Mouse (Mus musculus) left cerebral cortex, adult 2 months (tissue): ENCODE measurements at regions not wholly inside any gene's neighbourhood (a gene's known extent, or its start where the extent isn't known, plus 50 kb on each side); places are given as distances from the start of the nearest gene placed in this dataset.
A peak's percentile ranks its signal among the peaks of the same experiment; 100 is the strongest.

Experiments used
- DNase-seq, 2 experiments: peaks; one replicate each; pipeline ENCODE4 v3.0.0; 2021 to 2022; ENCODE audit warnings: low spot score in 2 of 2, mixed read lengths in 1 of 2; ENCODE audit errors: extremely low spot score in 1 of 2
- H3K27ac ChIP-seq: fragments of 200-600 bp; 2 replicates; pipeline ENCODE4 v1.8.1; 2022
- H3K4me3 ChIP-seq: fragments of 200-600 bp; 2 replicates; pipeline ENCODE4 v1.8.1; 2022
- CTCF ChIP-seq: fragments of 200-600 bp; IDR thresholded peaks from 2 replicates; pipeline ENCODE4 v1.8.1; 2022; ENCODE audit warnings: antibody characterized with exemption, mild to moderate bottlenecking, moderate library complexity
- intact Hi-C: fragments of 180-260 bp; cut with DNase I; formaldehyde crosslinking; loops from one replicate; pipeline ENCODE4 v1.15.1; 2025

DNA sequence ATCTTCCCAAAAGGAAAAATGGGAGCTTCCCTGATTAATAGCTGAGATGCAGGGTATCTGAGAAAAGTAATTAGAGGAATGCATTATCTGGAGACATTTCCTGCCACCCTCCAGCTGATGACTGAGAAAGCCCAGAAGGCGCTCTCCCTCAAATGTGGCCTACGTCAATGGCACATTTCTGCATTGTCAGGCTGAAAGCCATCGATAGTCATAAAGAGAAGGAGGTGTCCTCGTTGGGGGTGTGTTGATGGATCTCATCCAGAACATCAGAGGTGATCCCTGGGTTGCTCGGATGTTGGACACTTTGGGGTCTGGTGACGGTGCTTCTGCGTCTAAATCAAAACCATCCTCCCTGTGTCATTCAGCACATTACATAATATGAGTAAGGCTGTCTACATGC lies 189.9 kb upstream of the BC052040 start:
- intact Hi-C loops: no loop called here
- Histone ChIP-seq H3K4me3 (no peak overlapping the region), H3K27ac (no peak overlapping the region)
- no peak for DNase-seq
- TF ChIP-seq CTCF: no peak

DNA sequence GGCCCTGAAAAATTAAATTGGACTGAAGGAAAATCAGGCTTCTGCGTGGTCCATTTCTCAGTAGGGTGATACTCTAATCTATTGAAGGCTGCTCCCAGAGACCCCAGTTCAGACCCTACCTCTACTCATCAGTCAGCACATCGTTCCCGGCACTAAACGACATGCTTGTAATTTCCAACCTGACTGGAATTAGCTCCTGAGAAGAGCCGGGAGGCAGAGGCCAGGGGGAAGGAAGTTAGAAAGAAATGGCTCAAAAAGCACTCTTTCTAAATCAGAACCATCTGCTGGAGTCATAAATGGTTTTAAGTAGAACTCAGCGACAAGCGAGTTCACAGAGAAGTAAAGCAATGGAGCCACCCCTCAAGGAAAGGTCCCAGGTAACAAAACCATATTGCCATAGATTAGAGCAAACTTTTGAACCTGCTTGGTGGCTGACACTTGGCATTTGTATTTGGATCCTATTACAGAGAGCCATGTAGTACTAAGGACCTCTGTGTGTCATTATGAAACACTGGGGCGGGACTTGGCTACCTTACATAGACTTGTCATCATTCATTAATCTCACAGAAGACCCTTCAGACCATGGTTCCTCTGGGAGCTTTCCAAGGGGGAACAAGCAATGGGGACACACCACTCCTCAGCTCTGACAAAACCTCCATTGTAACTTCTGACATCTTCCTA lies 189.3 kb upstream of the BC052040 start:
- intact Hi-C loops: no loop called here
- DNase-seq: no peak
- no peak for TF ChIP-seq CTCF
- no peak overlapping the region for H3K27ac ChIP-seq
- no peak overlapping the region for H3K4me3 ChIP-seq

DNA sequence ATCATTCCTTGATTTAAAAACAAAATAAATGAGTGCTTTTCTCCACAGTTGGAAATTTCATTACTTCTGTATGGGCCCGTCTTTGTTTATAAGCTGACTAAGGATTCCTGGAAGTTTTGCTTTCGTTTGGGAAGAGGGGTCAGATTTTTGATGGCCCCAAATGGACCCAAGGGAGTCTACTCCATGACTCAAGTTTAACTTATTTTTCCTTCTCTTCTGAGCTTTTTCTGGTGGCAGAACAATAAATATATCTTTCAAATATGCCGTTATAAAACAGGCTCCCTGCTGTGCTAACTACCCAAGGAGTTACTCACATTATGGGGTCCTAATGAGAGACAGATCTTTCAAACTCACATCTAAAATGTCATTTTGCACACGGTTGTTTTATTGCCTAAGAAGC lies 187.4 kb upstream of the BC052040 start:
- intact Hi-C loops: no loop called here
- Histone ChIP-seq H3K27ac (no peak overlapping the region), H3K4me3 (no peak overlapping the region)
- no peak for DNase-seq
- no peak for TF ChIP-seq CTCF

DNA sequence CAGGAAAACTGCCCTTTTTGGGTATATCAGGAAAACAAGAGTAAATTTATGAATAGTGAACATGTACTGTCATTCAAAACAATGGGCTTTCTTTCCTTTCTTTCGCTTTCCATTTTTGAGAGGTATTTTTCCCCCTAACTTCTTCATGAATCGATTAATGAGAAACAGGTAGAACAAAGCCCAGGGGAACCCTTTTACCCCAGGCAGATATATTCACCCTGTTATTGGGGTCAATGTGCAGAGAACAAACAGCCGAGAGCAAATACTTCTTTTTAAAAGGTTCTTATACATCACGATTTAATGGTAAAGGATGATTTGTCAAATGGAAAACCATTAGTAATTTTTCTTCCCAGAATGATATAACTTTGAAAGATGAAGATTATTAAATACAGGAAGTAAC lies 183.0 kb upstream of the BC052040 start:
- intact Hi-C loops: no loop called here

DNA sequence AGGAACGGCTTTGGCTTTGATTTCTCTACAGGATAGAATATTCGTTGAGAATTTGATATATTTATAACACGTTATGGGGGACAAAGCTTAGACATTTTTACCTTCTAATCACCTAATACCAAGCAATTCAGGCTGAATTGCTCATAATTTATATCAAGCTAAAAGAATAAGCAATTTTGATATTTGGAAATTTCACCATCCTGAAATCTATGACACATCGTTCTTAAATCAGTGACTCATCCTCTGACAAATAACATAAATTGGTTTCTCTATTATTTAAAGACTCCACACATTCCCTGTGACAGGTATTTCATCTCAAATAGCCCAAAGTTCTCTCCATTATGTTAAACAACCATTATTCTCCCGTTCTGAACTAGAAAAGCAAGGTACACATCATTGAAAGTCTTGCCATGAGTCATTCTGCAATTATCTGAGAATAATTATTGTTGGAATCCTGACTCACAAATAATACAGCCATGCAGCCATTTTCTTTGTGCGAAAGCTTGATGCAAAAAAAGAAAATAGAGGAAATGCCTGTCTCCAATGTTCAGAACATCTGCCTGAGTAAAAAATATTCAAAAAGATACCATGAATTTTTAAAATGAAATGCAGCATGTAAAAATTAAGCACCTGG lies 182.3 kb upstream of the BC052040 start:
- H3K4me3 ChIP-seq: no peak overlapping the region
- intact Hi-C loops: no loop called here
- no peak for DNase-seq
- no peak for TF ChIP-seq CTCF
- H3K27ac ChIP-seq: no peak overlapping the region

More for the DNA sequence above, 183.0 kb upstream of the BC052040 start:
- no peak for TF ChIP-seq CTCF
- Histone ChIP-seq H3K4me3 (no peak overlapping the region), H3K27ac (no peak overlapping the region)
- DNase-seq: no peak

DNA sequence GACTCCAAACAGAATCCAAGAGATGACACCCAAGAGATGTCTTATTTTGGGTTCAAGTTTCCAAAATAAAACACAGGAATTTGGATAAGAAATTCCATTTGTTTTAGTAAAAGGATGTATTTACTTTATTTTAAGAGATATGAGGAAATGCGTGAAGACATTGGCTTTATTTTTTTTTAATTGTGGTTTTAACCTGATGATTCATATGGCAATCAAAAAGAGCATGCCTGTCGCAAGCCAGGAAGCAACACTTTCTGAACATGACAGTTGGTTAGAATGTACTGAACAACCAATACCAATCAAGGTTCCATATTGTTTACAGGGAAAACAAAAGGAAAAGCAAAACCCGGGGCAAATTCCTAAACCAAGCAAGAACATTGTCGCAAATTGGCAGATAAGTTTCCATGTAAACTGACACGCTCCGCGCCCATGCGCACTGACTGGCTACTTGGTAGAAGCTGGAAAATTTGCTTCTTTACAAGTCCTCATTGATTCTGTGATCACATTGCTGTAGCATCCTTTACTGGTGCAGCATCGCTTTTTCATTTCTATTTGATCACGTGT lies 181.4 kb upstream of the BC052040 start:
- Histone ChIP-seq H3K27ac (no peak overlapping the region), H3K4me3 (no peak overlapping the region)
- DNase-seq: no peak
- intact Hi-C loops: no loop called here
- TF ChIP-seq CTCF: no peak

DNA sequence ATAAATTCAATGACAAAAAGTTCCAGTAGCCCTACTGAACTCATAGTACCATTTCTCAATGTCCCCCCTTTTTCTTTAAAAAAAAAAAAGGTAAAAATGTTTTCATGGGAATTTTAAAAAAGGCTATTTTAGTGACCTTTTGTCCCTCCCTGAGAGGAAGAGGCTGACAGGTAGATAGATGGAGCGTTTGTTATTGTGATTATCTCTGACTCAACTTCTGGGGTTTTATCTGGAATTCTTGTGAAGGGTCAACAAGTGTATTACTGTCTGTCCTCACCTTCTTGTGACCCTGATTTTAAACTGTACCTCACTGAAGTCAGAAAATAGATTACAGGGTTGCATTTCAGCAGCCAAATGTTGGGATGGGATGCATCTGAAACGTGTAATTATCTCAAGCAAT lies 179.3 kb upstream of the BC052040 start:
- no peak for TF ChIP-seq CTCF

DNA sequence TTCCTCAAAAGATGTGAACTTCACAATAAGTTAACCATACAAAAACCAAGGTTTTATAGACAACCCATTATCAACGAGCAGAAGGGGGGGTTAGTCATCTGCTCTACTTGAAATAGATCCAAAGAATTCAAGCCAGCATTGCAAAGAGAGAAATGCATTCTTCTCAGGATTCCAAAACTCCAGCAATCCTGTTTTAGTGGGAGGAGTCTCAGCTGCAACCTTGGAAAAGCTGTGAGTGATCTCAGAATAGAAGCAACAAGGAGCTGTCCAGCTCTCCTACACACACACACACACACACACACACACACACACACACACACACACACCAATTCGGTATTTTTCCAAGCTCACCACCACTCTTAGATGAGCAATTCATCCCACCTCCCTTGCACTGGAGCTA lies 149.0 kb upstream of the BC052040 start:
- no peak overlapping the region for H3K4me3 ChIP-seq
- DNase-seq: peak in 1 of 2 experiments; percentile 27
- intact Hi-C loops: no loop called here
- no peak for TF ChIP-seq CTCF
- H3K27ac ChIP-seq: no peak overlapping the region

More for the DNA sequence above, 179.3 kb upstream of the BC052040 start:
- intact Hi-C loops: no loop called here
- no peak overlapping the region for H3K4me3 ChIP-seq
- no peak for DNase-seq
- H3K27ac ChIP-seq: no peak overlapping the region

DNA sequence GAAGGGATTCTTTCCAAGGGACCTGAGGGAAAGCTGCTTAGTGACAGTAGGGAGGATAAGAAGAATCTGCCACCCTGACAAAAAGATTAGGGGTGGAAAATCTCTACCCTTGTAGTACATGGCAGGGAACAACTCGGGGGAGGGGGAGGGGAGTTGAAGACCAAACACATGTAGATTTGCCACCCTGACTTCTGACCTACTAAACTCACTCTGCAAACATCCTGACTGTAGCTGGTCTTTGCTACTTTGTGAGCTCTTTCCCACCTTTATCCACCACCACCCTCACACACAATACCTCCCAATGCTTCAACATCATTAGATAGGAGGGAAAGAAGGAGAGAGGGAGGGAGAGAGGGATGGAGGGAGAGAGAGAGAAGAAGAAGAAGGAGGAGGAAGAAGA lies 140.4 kb upstream of the BC052040 start:
- no peak for TF ChIP-seq CTCF
- intact Hi-C loops: no loop called here
- H3K27ac ChIP-seq: no peak overlapping the region

DNA sequence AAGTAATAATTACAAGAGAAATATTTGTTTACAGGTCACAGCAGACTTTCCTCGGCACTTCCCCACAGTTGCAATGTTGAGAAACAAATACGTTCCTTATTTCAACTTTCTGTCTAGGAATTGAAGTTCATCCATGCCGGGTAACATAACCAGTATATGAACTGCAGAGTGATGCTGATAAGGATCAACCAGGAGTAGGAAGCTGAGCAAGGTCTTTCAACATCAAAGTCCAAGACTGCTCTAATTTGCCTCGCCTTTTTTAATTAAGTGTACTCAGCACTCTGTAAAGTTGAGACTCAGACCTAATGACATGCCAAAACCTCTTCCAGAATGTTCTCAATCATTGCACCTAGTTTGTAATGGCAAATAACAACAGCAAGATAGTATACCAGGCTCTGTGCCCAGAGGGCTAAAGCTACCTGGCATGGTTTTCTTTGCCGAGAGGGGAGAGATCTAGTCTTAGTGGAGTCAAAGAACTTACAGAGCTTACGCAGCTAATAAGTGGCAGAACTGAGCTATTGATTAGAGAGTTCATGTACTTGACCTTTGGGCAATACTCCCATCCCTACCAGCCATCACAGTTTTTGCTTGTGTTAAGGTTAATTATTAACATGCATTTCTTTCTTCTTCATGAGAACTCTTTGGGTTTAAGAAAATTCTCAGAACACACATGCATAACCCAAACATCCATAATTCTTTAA lies 131.6 kb upstream of the BC052040 start:
- intact Hi-C loops: no loop called here
- no peak overlapping the region for H3K4me3 ChIP-seq
- no peak for TF ChIP-seq CTCF
- no peak overlapping the region for H3K27ac ChIP-seq
- DNase-seq: no peak

More for the DNA sequence above, 140.4 kb upstream of the BC052040 start:
- H3K4me3 ChIP-seq: no peak overlapping the region
- no peak for DNase-seq

DNA sequence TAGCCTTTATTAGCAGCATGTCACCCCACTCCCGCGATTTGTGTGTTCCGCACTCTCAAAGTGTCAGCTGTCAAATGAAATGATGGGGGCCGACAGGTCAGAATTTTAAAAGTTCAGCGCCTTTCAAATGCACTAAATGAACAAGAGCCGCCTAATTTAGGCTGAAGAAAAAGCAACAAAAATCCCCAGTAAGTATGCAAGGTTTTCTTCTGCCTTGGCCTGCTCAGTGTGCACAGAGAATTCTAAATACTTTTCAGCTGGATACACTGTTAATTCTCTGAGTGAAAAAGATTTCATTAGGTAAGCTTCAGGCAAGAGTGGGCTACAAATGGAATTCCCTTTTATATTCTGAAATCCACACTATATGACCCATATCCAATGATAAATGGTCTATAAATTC lies 125.9 kb upstream of the BC052040 start:
- intact Hi-C loops: no loop called here
- TF ChIP-seq CTCF: no peak
- DNase-seq: no peak
- H3K4me3 ChIP-seq: no peak overlapping the region
- H3K27ac ChIP-seq: no peak overlapping the region

DNA sequence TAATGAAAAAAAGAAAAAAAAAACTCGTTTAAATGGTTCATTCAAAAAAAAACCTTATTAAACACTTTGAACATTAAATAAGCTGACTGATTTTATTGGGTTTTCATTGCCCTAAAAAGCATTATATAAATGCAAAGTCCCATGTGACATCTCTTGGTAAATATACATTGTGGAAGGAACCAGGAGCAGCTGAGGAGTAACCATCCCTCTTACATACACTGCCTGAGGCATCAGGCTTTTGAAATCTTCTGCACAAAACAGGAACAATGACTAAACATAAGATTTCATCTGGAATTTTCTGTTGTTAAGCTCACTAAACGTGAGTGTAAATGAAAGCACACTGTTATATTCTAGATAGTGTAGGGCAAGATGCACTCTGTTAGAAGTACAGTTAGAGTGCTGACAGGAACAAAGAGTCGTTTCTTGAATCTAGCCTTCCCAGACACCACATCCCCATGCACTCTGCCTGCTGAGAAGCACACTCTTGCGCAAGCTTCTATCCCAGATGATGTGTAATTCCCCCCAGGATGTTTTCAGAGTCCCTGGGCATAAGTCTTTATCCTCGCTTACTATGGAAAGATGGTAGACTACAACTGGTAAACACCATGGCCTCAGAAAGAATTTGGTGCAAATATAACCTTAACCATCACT lies 125.0 kb upstream of the BC052040 start:
- intact Hi-C loops: no loop called here
- TF ChIP-seq CTCF: no peak
- Histone ChIP-seq H3K4me3 (no peak overlapping the region), H3K27ac (no peak overlapping the region)
- no peak for DNase-seq
